Mouse (Mus musculus) brain, embryonic 14.5 days (tissue): Measurements from ENCODE around the gene Tex10.

ENCODE experiments used
- CTCF ChIP-seq: fragments of 200-500 bp; IDR thresholded peaks from 2 replicates; pipeline ENCODE4 v1.5.1; 2012; ENCODE audit warnings: inconsistent platforms, mild to moderate bottlenecking, moderate library complexity, borderline replicate concordance; ENCODE audit not compliant: insufficient read depth, insufficient read length; ENCODE audit errors: extremely low read depth
- POLR2A ChIP-seq: fragments of 200-500 bp; IDR thresholded peaks from 2 replicates; pipeline ENCODE4 v1.6.1; 2012; ENCODE audit warnings: mild to moderate bottlenecking, inconsistent platforms, borderline replicate concordance; ENCODE audit not compliant: poor library complexity, insufficient read depth, insufficient read length, severe bottlenecking; ENCODE audit errors: extremely low read depth

DNA sequence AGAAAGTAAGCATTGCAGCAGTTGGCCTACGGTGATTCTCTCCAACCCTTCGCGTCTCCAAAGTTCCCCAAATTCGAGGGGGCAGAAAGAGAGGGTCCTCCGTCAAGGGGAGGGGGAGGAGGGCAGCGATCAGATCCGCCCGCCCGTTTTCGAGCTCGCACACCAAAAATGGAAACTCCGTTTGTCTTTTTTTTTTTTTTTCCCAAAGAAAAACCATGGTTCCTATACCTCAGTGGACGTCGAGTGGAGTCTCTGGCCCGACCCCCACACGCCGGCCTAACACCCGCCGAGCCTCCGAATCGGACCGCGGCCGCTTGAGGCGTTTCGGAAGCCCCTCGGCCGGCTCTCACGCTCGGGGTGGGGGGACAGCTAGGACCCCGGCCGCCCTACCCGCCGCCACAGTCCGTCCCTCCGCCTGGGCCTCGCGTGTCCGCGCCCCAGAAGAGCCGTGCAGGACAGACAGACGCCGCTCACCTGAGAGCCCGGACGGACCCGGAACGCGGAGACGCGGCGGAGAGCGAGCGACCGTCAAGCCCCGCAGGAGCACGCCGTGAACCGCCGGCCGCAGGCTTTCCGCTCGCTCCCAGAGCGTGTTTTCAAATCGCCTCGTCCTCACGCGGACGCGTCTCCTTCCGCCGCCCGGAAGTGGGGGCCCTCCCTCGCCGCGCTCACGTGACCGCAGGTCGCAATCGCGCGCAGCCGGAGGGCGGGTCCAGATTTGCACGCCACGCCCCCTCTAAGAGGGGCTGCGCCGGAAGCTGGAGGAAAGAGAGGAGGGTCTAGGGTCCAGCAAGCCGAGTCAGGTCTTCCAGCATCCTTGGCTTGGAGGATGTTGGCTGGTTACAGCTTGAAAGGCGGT, at the start of gene Tex10:
- no peak for TF ChIP-seq CTCF
- TF ChIP-seq POLR2A: peak; percentile 75
